Mouse (Mus musculus) activated CD4-positive, CD25-positive, alpha-beta regulatory T cell, adult 9 weeks (primary cell): ENCODE measurements around the gene Cisd2. TPM values are rescaled to one million over a fixed set of nuclear protein-coding genes. Genes with fewer than 3 reads are reported as not detected.

ENCODE experiments used
- polyA plus RNA-seq: library from polyadenylated mRNA; unstranded; fragments of 100-300 nt; shearing (Covaris generic); gene quantifications from one replicate; pipeline ENCODE4 v1.2.1, GENCODE M21; 2017

Gene Cisd2
- 63.6 TPM for polyA plus RNA-seq

GRCm38 (mm10) chr3:135423608-135424212 lies at the start of gene Cisd2:
TSS of gene Cisd2 (minus strand) at chr3:135423925.

DNA sequence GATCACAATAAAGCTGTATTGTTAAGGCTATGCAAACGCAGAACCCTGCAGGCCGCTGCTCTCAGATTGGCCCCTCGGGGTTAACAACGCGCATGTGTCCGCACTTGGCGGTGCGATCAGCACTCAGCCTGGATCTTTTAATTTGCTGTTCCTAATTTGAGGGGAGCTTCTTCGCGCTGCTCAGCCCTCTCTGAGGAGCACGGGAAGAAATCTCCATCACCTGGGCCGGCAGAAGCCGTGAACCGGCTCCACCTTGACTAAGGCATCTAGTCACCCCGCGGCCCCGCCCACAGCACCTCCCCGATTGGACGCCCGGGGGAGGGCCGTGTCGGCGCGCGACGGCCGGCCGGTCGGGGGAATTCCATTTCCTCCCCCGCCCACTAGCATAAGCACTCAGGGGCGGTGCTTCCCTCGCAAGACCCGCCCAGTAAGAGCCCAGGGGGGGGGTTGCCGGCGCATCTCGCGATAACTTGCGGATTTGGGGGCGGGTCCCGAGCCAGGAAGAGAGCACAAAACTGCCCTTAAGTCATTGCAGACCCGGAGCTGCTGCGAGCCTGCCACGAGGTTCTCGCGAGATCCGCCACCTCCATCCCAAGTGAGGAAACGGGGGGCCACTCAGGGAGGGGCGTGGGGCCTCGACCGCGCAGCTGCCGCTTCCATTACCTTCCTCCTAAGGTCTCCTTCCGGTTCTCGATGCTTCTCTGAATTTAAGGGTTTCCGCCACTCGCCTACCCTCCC lies 14.2 kb upstream of the Cisd2 start, which contains the start of gene Ube2d3:
Ube2d3 (plus strand) TSS at position 392 of the 738 bp plus-strand sequence.

Other genes starting within 250 kb of the Cisd2 start
- 3.0 TPM for gene Cenpe, start 211.4 kb downstream of the Cisd2 start, polyA plus RNA-seq
- gene Bdh2, start 142.7 kb downstream of the Cisd2 start, polyA plus RNA-seq, result not detected
- gene Slc9b2, start 116.2 kb downstream of the Cisd2 start, polyA plus RNA-seq, result 12.6 TPM
- gene Slc9b1, start 75.9 kb downstream of the Cisd2 start, polyA plus RNA-seq, result 0.20 TPM
- gene Ube2d3, start 14.2 kb upstream of the Cisd2 start, polyA plus RNA-seq, result 629 TPM
- gene Manba, start 61.7 kb upstream of the Cisd2 start, polyA plus RNA-seq, result 37.1 TPM